Mouse (Mus musculus) olfactory bulb, adult 2 months (tissue): ENCODE results near the gene Rnf130. TPM values are rescaled to one million over a fixed set of nuclear protein-coding genes. Genes with fewer than 3 reads are reported as not detected.

Experiments used
- H3K27ac ChIP-seq: fragments of 200-500 bp; 2 replicates; pipeline ENCODE4 v1.5.1; 2012; ENCODE audit warnings: low read depth, low read length; ENCODE audit not compliant: insufficient read depth
- H3K4me1 ChIP-seq: fragments of 200-500 bp; 2 replicates; pipeline ENCODE4 v1.6.1; 2012; ENCODE audit warnings: low read length; ENCODE audit not compliant: control insufficient read depth, insufficient read depth
- H3K4me3 ChIP-seq: fragments of 200-500 bp; 2 replicates; pipeline ENCODE4 v1.5.1; 2012; ENCODE audit warnings: mild to moderate bottlenecking, low read depth, low read length, moderate library complexity; ENCODE audit not compliant: insufficient read depth
- CTCF ChIP-seq: fragments of 200-500 bp; IDR thresholded peaks from 2 replicates; pipeline ENCODE4 v1.5.1; 2012; ENCODE audit warnings: low read depth, mild to moderate bottlenecking, low read length, moderate library complexity; ENCODE audit not compliant: insufficient read depth
- POLR2A ChIP-seq: fragments of 200-500 bp; IDR thresholded peaks from 2 replicates; pipeline ENCODE4 v1.6.1; 2012; ENCODE audit warnings: mild to moderate bottlenecking, low read depth, low read length, moderate library complexity; ENCODE audit not compliant: insufficient read depth
- WGBS: fragments of 180-500 bp; shearing (Covaris S2); methylation state at CpG from one replicate; pipeline ENCODE4 v1.1.7; 2018; 5-methylcytosine and 5-hydroxymethylcytosine counted together
- polyA plus RNA-seq: library from polyadenylated mRNA; stranded (reverse); fragments of >200 nt; gene quantifications from 2 replicates; pipeline ENCODE4 v1.2.4, GENCODE M21; 2012; ENCODE audit warnings: low replicate concordance; ENCODE audit not compliant: missing spikeins, insufficient read depth, insufficient read length

Rnf130 gene
- not detected in 2 replicates for polyA plus RNA-seq

DNA sequence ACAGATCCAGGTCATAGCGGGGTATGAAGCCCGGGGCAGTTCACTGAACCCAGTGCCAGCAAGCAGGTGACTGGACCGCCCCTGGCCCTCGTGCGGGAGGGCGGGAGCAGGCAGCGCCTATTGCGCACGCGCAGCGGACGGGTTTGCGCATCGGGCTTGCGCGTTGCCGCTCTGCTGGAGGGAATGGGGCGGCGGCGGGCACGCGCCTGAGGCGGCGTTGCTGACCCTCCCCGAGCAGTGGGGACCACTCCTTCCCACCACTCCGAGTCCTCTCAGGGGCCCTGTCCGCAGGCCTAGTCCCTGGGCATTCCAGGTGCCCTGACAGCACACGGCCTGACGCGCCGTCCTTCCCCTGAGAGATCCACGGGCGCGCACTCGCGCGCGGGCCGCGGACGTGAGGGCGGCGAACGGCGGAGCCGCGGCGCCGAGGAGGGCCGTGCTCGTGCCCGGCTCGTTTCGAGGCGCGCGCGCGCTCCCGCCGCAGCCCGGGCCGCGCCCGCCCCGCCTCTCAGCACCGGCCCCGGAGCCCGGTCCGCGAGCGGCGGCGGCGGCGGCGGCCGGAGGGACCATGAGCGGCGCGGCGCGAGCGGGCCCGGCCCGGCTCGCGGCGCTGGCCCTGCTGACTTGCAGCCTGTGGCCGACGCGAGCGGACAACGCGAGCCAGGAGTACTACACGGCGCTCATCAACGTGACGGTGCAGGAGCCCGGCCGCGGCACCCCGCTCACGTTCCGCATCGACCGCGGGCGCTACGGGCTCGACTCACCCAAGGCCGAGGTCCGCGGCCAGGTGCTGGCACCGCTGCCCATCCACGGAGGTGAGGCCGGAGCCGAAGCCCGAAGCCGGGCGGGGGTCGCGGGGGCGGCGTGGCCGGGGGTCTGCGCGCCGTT, at the start of gene Rnf130:
Gene Rnf130, plus strand, starts transcription at position 514 of the 888 bp plus-strand sequence.
- Histone ChIP-seq H3K27ac (peak within 1 kb of the TSS; percentile 99), H3K4me3 (peak within 1 kb of the TSS; percentile 77), H3K4me1 (peaks cover 4% of the 10 kb centered on the region; the same call in 1 of the 2 replicates)
- WGBS: 9% methylated on average over 129 of the region's 129 CpGs
- TF ChIP-seq CTCF (no peak), POLR2A (peak; percentile 98; the same call in 1 of the 2 replicates)

DNA sequence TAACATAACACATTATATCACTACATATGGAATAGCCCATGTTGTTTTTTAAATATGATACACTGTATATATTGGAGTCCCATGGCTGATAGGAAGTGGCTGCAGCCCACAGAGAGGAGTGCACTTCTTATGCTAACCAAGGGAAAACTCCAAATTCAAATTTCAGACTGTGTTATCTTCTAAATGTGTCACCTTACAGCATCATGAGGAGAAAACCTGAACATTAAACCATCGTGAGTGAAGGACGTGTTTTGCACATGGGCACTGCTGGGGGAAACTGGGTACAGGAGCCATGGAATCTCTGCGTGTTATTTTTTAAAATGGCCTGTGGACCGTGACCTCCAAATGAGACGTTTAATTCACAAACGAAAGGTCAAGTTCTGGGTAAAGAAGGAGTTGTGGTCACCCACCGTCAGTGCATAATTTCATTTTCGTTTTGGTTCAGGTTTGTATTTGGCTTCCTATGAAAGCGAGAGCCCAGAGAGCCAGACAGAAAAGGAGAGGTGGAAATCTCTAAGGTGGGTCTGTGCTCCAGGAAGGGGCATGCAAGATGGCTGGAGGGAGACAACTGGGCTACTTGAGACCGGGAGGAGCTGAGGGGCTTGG, 47.1 kb upstream of the Rnf130 start:
- Histone ChIP-seq H3K4me3 (no peak overlapping the region), H3K4me1 (peaks cover 7% of the 10 kb centered on the region), H3K27ac (no peak overlapping the region)
- WGBS: 91% methylated on average over 10 of the region's 10 CpGs
- TF ChIP-seq POLR2A: no peak
- TF ChIP-seq CTCF: no peak

DNA sequence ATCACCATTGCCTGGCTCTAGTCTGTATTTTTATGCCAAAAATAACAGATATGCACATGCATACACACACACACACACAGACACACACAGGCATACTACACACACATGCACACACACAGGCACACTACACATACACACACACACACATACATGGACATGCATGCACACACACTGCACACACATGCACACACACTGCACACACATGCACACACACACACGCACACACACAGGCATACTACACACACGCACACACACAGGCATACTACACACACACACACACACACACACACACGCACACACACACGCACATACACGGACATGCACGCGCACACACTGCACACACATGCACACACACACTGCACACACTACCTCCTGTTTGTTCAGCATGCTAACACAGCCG, 46.2 kb upstream of the Rnf130 start:
- H3K27ac ChIP-seq: no peak overlapping the region
- 96% methylated on average over 8 of the region's 8 CpGs for WGBS
- TF ChIP-seq POLR2A (no peak), CTCF (no peak)
- H3K4me3 ChIP-seq: no peak overlapping the region
- H3K4me1 ChIP-seq: peaks cover 7% of the 10 kb centered on the region

DNA sequence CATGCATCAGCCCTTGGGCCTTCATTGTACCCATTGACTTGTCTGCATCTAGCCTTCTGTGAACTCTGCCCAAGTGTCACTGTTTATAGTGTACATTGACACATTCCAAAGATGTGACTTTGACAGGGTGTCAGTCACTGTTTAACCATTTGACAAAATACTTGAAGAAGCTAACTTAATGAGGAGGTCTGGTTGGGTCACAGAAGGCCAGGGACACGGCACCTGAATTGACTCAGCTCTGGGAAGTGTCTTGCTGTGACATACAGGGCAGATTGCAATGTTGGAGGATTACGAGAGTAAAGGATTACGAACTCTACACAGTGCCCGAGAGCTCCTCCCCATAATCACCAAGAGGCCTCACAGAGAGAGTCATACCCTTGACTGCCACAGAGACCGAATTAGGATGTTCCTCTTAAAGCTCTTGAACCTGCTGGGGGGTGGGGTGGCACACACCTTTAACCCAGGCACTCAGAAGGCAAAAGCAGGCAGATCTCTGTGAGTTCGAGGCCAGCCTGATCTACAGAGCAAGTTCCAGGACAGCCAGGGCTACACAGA, 44.4 kb upstream of the Rnf130 start:
- no peak for TF ChIP-seq POLR2A
- TF ChIP-seq CTCF: no peak
- WGBS: 71% methylated on average over 6 of the region's 6 CpGs
- peaks cover 7% of the 10 kb centered on the region for H3K4me1 ChIP-seq

DNA sequence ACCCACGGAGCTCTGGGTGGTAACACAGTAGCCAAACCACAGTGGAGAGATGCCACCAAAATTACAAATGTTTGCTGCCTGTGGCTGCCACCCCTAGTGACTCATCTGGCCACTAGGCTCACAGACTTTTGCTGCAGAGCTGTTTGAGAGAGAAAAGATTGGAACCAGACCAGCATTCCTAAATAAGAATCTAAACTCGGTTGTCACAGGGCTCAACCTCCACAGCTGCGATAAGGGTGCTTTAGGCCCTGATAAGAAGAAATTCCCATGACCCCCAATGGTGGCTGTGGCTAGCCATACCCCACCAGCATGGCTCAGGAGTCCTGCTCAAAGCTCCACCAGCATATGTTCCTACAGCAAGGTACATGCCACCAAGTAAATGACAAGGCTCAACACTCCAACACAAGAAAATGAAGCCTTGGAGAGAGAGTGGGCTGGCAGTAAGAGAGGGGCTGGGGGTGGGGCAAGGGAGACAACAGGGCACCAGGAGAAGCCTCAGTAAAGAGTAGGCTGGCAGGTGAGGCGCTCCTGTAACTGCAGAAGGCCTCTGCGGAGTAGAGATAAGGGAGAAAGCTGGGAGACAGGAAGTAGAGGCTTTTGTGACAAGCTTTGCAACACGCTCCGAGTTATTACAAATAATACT, 43.7 kb upstream of the Rnf130 start:
- Histone ChIP-seq H3K4me1 (peaks cover 7% of the 10 kb centered on the region), H3K27ac (peak overlapping the region; percentile 4; the same call in 1 of the 2 replicates), H3K4me3 (no peak overlapping the region)
- WGBS: 55% methylated on average over 7 of the region's 7 CpGs
- TF ChIP-seq CTCF (no peak), POLR2A (no peak)

More for the DNA sequence above, 44.4 kb upstream of the Rnf130 start:
- Histone ChIP-seq H3K4me3 (no peak overlapping the region), H3K27ac (no peak overlapping the region)

DNA sequence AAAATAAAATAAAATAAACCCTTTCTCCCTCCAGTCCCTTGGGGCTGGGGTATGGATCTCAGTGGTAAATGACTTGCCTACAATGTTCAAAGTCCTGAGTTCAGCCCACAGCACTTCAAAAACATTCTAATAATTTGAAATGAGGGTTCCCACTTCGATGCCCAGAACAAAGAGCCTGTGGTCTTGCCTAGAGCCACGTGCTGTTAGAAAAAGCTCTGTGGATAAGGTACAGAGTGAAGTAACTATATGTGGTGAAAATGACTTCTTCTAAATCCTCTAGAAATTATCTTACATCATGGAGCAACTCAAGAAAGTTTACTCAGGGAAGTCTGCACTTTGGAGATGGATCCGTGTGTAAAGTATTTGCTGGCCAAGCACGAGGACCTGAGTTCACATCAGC, 43.1 kb upstream of the Rnf130 start:
- Histone ChIP-seq H3K4me3 (no peak overlapping the region), H3K4me1 (peaks cover 7% of the 10 kb centered on the region), H3K27ac (no peak overlapping the region)
- 82% methylated on average over 4 of the region's 4 CpGs for WGBS
- TF ChIP-seq CTCF (no peak), POLR2A (no peak)

DNA sequence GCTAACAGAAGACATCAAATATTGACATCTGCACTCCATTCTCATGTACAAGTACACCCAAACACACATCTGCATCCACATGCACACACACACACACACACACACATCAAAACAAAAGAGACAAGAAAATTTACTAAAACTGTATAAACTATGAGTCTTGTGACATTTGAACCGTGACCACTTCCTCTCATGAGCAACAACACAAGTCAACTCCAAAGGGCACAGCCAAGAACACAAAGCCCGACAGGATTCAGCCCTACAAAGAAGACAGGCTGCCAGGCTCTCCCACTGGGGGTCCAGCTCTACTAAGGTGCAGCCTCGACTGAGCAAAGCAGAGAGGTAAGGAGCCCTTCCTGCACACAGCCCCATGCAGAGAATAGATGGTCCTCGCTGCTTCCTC, 42.3 kb upstream of the Rnf130 start:
- peaks cover 7% of the 10 kb centered on the region for H3K4me1 ChIP-seq
- no peak for TF ChIP-seq CTCF
- no peak for TF ChIP-seq POLR2A
- H3K27ac ChIP-seq: no peak overlapping the region
- no peak overlapping the region for H3K4me3 ChIP-seq
- WGBS: 56% methylated on average over 4 of the region's 4 CpGs

DNA sequence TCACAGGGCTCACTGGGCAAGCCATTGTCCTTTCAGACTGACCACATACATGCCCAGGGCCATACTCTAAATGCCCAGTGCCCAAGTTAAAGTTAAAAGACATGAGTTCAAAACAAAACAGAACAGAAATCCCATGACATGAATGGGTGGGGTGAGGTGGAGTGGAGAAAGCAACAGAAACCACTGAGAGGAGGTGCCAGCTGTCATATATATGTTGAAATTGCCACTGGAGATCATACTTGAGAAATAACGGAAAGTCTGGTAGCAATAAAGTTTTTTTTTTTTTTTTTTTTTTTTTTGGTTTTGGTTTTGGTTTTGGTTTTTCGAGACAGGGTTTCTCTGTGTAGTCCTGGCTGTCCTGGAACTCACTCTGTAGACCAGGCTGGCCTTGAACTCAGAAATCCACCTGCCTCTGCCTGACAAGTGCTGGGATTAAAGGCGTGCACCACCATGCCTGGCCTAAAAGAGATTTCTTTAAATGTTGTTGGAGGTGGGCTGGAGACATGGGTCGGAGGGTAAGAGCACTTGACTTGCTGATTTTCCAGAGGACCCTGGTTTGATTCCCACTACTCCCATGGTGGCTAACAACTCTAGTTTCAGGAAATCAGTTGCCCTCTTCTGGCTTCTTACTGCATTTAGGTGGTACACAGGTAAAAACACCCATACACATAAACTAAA, 41.1 kb upstream of the Rnf130 start:
- Histone ChIP-seq H3K4me3 (no peak overlapping the region), H3K27ac (no peak overlapping the region), H3K4me1 (peaks cover 7% of the 10 kb centered on the region)
- TF ChIP-seq CTCF (no peak), POLR2A (no peak)
- WGBS: 84% methylated on average over 4 of the region's 4 CpGs
